Mouse (Mus musculus) heart, postnatal 14 days (tissue): Measurements from ENCODE around the gene Slc2a1. TPM values are rescaled to one million over a fixed set of nuclear protein-coding genes. Genes with fewer than 3 reads are reported as not detected.

Experiments
- DNase-seq, 2 experiments: peaks; one replicate each; pipeline ENCODE4 v3.0.0; 2021 to 2022
- intact Hi-C: fragments of 180-260 bp; cut with DNase I; formaldehyde crosslinking; loops from one replicate; pipeline ENCODE4 v1.15.1; 2025
- total RNA-seq, 2 experiments: library from RNA; stranded (reverse); gene quantifications; 2 replicates each; pipeline ENCODE4 v1.2.3; 2021

Gene Slc2a1
- total RNA-seq, 2 experiments from 2014 or later, result 6.2 to 8.5 TPM

DNA sequence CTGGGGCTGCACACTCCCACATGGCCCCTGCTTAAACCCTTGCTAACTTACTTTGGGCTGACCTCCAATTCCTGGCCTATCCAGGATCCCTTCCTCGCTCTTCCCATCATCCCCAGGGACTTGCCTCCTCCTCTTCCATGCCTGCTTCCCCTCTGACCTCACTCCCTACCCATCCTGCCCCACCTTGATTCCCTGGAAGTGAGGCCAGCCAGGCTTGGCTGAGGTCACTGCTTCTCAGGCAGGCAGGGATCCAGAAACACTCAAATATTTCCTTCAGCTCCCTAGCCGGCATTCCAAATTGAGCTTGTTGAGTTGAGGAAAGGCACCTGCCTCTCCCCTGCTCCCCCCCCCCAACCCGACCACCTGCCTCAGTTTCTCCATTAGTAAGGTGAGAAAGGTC lies 12.1 kb upstream of the Slc2a1 start:
- DNase-seq, result peak; percentile 31 to 44
- intact Hi-C loops, result no loop called here

DNA sequence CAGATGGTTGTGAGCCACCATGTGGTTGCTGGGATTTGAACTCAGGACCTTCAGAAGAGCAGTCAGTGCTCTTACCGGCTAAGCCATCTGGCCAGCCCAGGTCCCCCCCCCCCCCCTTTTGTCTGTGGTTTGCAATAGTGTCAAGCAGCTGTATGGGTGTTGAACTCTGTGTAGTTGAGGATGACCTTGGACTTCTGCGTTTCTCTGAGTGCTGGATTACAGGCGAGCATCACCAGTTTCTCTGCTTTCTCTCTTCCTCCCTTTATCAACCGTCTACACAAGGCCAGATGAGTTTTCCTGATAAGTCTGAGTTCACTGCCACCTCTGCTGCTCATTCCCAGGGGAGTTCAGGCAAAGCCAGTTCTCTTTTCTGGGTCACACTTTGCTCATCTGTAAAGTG lies 11.1 kb upstream of the Slc2a1 start:
- intact Hi-C loops, result no loop called here
- DNase-seq, result no peak

DNA sequence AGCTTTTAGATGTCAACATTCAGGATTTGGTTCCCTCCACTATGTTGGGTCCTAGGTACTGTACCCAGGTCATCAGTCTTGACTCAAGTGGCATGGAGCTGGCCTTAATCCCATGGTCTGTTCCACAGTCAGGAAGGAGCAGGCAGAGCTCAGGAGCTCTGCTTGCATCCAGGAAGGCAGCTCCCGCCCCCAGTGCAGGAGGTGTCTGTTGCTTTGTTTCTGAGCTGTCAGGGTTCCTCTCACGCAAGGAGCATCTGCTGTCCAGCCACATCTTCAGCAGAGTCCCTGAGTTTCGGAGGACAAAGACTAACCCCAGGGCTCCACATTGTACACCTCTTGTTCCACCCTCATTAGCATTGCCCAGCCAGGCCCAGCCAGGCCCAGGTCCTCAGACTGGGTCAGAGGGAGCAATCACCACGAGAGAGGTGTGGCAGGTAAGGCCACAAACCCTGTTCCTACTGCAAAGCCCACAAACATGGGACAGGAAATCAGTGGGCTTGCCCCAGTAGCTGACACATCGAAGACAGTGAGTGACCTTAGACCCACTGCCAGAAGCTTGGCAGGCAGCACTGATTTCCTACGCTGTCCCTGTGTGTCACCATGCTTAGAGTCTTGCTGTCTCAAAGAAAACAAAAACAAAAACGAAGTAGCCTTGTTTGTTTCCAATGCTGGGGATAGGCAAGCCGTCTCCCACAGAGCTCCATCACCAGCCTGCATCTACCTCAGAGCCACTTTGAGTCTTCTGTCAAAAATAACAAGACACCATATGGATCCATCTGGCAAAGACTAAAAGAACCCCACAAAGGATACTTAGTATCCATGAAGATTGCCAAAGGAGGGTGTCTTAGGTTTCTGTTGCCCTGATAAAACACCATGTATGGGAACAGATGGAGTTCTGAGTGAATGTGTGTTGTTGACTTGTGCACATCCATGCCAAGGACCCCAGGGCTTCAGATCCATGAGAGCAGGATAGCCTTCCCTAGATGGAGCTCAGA lies 10.0 kb upstream of the Slc2a1 start:
- intact Hi-C loops, result no loop called here
- no peak for DNase-seq

DNA sequence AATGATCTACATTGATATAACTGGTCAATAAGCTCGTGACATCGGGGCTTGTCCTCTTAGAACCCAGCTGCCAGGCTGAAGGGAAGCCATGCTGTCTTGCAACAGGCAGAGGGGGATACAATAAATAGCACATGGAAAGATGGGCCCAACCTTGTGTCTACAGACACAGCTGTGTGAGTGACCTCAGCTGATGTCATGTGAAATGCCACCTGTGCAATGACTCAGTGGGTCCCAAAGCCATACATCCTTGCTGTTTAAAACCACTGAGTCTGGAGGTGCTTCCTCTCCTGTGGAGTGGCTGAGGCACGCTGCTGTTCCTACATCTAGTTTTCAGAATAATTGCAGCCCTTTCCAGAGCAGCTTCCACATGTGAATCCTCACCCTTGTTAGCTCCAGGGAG lies 7.1 kb upstream of the Slc2a1 start:
- intact Hi-C loops, result no loop called here
- no peak for DNase-seq

DNA sequence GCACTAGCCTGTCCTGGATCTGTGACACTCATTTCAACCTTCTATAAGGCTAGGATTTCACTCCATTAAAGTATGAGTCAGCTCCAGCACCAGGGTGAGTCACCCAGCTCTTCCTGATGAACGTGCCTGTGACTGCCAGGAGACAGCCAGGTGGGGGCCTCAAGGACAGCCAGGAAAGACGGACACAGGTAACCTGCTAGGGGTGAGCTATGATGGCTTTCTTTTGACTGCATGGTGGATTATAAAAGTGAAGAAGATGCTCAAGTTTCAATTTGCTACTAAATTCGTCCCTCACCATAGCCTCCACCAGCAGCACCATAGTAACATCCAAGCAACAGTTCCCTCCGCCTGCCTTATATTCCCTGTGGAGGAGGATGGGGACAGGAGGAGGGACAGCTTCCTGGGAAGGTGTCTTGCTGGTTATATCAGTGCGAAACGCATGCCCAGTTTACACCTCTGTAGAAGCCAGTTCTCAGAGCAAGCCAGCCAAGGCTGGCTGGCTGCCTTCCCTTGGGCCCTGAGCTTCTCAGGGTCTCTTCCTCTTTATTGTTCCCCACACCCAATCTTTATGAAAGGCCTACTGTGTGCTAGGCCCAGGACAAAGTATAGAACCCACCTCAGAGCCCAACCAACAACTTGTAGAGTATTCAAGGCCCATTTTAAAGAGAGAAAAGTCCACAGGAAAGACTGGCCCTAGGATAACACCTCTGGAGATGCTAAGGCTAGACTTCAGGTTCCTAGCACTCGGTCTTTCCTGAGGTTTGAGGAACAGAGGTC lies 6.0 kb upstream of the Slc2a1 start:
- DNase-seq, result no peak
- intact Hi-C loops, result no loop called here

DNA sequence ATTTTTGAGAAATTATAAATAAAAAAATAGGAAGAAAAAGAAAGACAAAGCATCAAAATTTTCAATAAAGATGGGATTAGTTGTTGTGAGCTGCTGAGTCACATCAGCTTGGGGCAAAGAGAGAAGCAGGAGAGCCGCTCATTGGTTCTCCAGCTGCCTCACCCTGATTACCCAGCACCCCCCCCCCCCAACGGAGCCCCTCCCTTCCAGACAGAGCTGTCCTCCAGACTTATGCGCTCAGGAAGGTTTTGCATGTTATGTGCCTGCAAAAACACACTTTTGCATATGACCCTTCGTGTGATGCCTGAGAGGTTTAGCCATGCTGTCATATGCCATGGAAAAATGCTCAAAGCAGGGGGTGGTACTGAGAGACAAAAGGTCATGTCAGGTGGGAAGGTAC lies 3.7 kb upstream of the Slc2a1 start:
- intact Hi-C loops, result no loop called here
- no peak for DNase-seq

DNA sequence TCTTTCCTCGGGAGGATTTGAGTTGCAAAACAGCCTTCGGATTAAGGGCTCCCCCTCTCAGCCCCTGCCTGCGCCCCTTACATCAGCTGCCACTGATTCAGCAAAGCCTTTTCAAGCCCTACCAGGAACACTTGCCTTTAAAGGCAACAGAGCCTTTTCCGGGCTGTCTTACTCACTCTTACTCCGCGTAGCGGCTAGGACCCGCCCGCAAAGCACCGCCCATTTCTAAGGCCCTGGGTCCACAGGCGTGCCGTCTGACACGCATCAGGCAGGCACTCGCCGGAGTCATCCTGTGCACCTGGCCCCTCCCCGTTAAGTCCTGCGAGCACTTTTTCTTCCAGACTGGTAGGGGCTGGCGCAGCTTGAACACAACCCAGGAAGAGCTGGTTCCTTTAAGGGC lies 2.8 kb upstream of the Slc2a1 start:
- DNase-seq, result peak; percentile 40 to 43
- intact Hi-C loops, result no loop called here

DNA sequence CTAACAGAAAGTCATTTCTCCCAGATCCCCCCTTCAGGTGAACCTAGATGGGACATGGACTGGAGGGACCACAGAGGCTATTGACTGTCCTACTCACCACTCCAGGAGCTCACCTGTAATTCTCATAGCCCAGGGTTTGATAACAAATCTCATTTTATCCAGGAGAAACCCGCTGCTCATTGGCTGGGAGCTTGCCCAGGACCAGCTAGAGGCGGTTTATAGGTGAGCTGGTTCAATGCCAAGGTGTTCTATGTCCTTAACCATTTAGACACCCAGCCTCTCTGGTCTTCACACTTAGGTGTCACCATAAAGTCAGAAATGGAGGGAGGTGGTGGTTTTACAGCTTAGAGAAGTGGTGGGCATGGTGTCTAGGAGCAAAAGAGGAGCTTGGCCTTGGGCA lies 644 bp upstream of the Slc2a1 start:
- DNase-seq, result no peak
- intact Hi-C loops, result no loop called here

DNA sequence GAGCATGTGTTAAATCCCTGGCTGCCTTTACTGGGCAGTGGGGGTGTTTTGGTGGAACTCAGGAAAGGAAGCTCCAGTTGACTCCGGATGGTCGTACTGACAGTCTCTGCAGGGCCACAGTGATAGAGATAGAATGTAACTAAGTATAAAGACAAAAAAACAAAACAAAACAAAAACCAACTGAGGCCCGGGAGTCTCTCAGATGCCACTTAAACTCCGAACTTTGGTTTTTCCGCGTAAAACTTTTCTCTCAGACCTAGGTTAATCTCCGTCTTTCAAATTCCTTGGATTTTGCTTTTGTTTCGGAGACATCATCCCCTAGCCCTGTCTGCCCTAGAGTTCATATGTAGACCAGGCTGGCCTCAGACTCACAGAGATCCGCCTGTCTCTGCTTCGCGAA lies 1.1 kb downstream of the Slc2a1 start:
- DNase-seq, result no peak
- intact Hi-C loops, result no loop called here

DNA sequence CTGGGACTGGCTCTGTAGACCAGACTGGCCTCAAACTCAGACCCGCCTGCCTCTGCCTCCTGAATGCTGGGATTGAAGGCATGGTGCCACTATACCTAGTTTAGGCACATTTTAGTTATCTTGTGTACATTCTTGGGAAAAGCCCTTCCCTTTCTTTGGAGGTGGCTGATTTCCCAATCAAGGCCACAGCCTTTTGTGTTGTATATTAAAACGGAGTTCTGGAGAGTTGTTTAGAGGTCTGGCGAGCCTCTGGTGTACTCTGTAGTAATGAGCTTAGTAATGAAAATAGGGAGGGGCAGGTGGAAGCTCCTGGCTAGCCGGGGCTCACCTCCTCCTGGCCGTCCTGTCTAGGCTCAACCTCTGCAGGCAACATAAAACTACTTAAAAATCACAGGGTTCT lies 2.0 kb downstream of the Slc2a1 start:
- intact Hi-C loops, result no loop called here

DNA sequence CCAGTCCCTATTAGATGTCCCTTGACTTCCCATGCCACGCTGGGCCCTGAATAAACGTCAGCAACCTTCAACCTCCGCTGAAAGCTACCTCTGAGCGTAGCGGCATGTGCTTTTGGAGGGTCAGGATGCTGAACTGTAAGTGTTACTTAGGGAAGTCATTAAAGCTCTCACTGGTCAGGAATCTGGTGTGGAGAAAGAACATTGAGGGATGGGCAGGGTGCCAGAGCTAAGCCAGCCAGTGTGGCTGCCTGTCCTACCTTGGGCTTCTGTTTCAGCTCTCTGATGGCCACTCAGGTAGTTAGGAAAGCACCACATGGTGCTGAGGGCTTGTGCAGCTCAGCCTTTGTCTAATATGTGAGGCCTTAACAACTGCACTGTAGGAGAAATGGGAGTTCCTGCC lies 2.9 kb downstream of the Slc2a1 start:
- intact Hi-C loops, result no loop called here
- no peak for DNase-seq

More for the DNA sequence above, 2.0 kb downstream of the Slc2a1 start:
- DNase-seq, result no peak

DNA sequence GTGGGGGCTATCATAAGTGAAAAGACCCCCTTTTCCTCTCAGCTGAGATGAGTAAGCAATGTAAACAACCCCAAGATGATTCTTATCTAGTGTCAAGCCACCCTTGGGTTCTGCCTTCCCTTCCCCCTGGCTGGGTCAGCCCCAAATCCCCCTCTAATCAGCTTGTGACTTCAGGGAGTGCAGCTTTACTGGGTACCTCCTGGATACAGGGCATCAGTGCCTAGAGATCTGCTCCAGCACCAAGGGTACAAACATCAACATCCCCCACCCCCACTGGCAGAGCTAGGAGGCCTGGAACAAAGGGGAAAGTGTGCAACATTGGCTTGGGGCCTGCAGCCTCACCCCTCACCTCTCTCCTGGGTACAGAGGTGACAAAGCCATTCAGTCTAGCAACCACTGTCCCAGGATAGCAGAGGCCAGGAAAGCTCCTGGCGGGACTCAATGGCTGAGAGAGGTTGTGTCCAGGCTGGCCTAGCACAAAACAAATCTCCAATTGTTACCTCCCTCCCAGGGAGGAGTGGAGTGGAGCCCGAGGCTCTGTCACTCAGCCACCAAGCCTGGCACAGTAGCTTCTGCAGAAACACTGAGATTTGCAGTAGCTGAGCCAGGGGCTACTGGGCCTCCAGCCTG lies 3.9 kb downstream of the Slc2a1 start:
- intact Hi-C loops, result no loop called here
- no peak for DNase-seq

DNA sequence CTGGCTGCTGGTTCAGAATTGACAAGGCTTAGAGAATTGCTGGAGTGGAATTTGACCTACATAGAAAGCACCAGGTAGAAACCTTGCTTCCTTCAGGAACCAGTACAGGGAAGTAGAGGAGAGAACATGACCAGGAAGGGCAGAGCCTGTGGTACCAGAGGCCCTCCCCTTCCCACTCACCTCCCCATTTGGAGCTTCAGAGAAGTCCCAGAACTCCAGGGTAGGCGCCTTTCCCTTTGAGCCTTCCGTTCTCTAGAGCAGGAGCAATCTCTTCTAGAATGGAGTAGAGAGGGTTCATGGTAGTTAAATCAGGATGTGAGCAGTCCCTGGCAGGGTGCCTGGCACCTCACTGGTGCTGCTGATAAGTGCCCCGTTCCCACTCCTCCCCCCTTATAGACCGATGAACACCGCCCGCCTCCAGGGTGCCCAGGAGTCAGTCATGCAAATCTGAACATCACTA lies 7.1 kb downstream of the Slc2a1 start:
- intact Hi-C loops, result no loop called here

DNA sequence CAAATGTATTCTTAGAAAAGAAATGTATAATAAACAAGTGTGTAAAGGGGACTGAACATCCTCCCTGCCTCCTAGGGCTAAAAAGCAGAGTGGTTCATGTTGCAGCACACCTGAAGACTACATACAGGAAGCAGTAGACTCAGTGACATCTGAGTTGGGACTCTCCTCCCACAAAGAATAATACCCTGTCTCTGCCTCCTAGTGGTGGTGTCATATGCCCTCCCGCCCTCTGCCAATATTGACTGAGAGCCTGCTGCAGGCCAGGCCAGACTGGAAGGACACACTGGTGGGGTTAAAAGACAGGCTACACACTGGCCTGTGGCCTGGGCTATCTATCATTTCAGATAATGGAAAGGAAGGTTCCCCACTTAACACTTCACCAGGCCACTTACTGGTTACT lies 7.8 kb downstream of the Slc2a1 start:
- no peak for DNase-seq
- intact Hi-C loops, result no loop called here

More for the DNA sequence above, 7.1 kb downstream of the Slc2a1 start:
- DNase-seq, result peak; percentile 42 to 56

DNA sequence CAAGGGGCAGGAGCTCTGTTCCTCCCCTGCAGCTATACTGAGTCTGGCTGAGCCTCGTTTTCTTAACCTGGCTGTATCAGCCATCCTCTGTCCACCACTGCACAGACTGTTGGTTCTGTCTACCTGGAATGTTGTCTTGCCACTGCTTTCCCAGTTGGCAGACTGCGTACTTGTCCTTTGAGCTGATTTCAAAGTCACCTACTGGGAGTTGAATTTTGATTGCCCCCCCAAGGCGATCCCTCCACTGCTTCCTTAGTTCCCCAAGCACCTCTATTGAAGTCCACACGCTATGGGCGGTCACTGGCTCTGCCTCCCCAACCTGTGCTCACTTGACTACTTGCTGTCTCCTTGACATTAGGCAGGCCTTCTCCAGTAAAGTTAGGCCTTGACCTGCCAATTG lies 9.1 kb downstream of the Slc2a1 start:
- no peak for DNase-seq
- intact Hi-C loops, result no loop called here

DNA sequence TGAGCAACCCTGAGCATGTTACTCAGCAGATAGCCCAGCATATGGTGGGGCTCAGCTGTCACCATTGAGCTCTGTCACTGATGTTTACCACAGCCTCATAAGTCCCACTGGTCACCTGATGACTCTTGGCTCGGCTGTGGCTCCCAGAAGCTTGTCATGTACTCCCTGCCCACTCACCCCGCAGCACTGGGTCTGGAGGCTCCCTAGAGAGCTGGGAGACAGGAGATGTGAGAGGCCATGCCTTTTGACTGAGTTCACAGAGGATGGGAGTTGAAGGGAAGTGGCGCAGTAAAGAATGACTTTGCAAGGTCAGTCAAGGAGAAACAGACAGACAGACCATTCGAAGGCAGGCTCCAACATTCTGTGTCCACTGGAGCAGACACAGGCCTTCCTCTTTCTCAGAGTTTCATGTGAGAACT lies 10.2 kb downstream of the Slc2a1 start:
- intact Hi-C loops, result no loop called here
- DNase-seq, result no peak

DNA sequence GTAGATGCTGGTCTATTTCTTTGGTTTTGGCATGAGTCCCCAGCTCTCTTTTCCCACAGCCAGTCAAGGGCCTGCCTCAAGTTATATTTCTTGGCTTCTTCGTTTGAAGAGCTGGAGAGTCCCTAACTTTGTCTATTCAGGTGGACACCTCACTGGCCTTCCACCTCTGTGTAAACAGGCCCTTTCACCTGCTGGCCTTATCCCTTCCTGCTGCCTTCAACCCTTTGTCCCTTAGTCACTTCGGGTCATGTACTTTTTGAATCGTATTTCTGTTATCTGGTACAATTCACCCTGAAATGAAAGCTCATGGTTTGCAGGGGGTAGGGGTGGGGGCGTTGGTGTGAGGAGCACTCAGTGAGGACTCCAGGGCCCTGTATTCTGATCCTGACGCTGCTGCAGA lies 10.8 kb downstream of the Slc2a1 start:
- intact Hi-C loops, result no loop called here
- no peak for DNase-seq

DNA sequence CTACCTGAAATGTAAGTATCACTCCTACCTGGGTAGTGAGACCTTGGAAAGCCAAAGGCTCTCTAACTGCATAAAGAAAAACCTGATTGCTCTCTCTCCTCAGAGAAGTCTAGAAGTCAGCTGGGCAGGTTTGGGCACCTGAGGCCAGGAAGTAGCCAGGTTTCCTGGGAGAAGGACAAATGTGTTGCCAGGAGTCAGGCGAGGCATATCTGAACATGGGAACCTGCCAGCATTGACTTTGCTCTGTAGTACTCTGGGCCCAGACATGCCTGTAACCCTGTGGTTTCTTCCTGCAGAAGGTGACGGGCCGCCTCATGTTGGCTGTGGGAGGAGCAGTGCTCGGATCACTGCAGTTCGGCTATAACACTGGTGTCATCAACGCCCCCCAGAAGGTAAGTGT lies 11.6 kb downstream of the Slc2a1 start:
- intact Hi-C loops, result loop anchor here (5.0 kb wide), 1 partner anchor 48 kb away; no protein-coding TSS in a partner anchor
- no peak for DNase-seq

DNA sequence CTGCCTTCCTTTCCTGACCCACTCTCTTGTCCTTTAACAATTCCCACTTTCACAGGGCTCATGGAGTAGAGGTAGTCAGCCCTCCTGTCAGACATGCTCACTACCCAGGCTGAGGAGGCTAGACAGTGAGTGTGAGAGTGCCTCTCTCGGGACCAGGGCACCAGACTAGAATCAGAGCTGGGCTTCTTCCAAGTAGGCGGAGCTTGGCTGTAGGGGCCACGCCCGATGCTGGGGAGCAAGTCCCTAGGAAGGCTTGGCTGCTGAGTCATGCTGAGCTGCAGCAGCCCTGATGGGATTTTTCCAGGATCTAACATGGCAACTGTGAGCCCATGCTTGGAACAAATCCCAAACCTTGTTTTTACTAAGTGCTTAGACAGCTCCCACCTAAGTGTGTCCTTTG lies 12.7 kb downstream of the Slc2a1 start:
- intact Hi-C loops, result loop anchor here (5.0 kb wide), 1 partner anchor 49 kb away; no protein-coding TSS in a partner anchor
- peak; percentile 62 to 76 for DNase-seq

DNA sequence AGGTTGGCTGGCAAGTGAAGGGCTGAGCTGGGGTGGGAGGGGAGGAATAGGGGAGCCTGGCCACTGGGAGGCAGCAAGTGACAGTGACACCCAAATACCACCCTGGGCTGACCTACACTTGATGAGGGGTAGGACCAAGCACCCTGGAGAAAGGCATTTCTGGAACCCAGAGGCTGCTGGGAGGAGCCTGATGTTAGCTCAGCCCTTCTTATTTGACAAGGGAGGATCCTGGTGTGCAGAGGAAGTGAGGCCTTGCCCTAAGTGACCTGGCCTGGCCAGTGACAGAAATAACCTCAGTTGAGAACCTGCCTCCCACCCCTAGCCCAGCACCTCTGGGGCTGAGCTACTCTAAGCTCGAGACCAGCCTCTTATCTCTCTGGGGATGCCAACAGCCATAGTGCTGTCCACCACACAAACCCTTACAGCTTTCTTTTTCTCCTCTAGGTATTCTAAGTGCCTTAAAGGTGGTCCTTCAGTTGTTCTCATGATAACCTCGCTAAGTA lies 16.3 kb downstream of the Slc2a1 start:
- no peak for DNase-seq
- intact Hi-C loops, result loop anchor here (5.0 kb wide), 1 partner anchor 53 kb away; no protein-coding TSS in a partner anchor
